Mouse (Mus musculus) liver, adult 2 months (tissue): ENCODE measurements at regions not wholly inside any gene's neighbourhood (a gene's known extent, or its start where the extent isn't known, plus 50 kb on each side); places are given as distances from the start of the nearest gene placed in this dataset.
"Not testable (repeated sequence)": the region's sequence is repeated elsewhere in the genome, so short reads cannot be mapped to it uniquely, and the experiment has no call there.

Experiments used
- DNase-seq: peaks from one replicate; pipeline ENCODE4 v3.0.0-alpha.2; 2011; ENCODE audit warnings: low read depth, low spot score; ENCODE audit errors: extremely low read depth
- H3K27ac ChIP-seq: fragments of 200-500 bp; replicated peaks from 2 replicates; pipeline ENCODE4 v1.5.1; 2012; ENCODE audit warnings: low read depth, mild to moderate bottlenecking, control low read depth, inconsistent platforms, low read length; ENCODE audit not compliant: insufficient read depth
- H3K27me3 ChIP-seq: fragments of 200-500 bp; 2 replicates; pipeline ENCODE4 v1.6.1; 2012; ENCODE audit warnings: mild to moderate bottlenecking, moderate library complexity, low read length, inconsistent platforms; ENCODE audit not compliant: control insufficient read depth, insufficient read depth
- H3K36me3 ChIP-seq: fragments of 200-500 bp; 2 replicates; pipeline ENCODE4 v1.6.1; 2012; ENCODE audit warnings: low read length, inconsistent platforms; ENCODE audit not compliant: control insufficient read depth, insufficient read depth
- H3K4me1 ChIP-seq: fragments of 200-500 bp; 2 replicates; pipeline ENCODE4 v1.6.1; 2011; ENCODE audit warnings: low read length; ENCODE audit not compliant: control insufficient read depth, insufficient read depth
- H3K4me3 ChIP-seq: fragments of 200-500 bp; 2 replicates; pipeline ENCODE4 v1.5.1; 2011; ENCODE audit warnings: low read depth, mild to moderate bottlenecking, control low read depth, low read length, moderate library complexity; ENCODE audit not compliant: insufficient read depth
- H3K79me2 ChIP-seq: fragments of 200-500 bp; 2 replicates; pipeline ENCODE4 v1.6.1; 2012; ENCODE audit warnings: inconsistent platforms, mild to moderate bottlenecking, low read length, moderate library complexity; ENCODE audit not compliant: control insufficient read depth, insufficient read depth
- H3K9ac ChIP-seq: fragments of 200-500 bp; 2 replicates; pipeline ENCODE4 v1.6.1; 2012; ENCODE audit warnings: low read depth, mild to moderate bottlenecking, control low read depth, inconsistent platforms, low read length
- WGBS: fragments of 180-500 bp; shearing (Covaris S2); methylation state at CpG from one replicate; pipeline ENCODE4 v1.1.7; 2018; 5-methylcytosine and 5-hydroxymethylcytosine counted together

- not testable (repeated sequence) for H3K4me1 ChIP-seq, H3K27ac ChIP-seq, H3K4me3 ChIP-seq, H3K9ac ChIP-seq, H3K79me2 ChIP-seq, H3K36me3 ChIP-seq, H3K27me3 ChIP-seq
- peak; percentile 46 for DNase-seq
- WGBS, result 72% methylated on average over 7 of the region's 7 CpGs
These were observed 301.2 kb downstream of the Gm3376 start for GRCm38 (mm10) chrY:4072666-4073065.

- DNase-seq, result peak; percentile 20
- 66% methylated on average over 3 of the region's 3 CpGs for WGBS
- not testable (repeated sequence) for H3K36me3 ChIP-seq
These were observed 302.1 kb downstream of the Gm3376 start for GRCm38 (mm10) chrY:4073566-4073965.

More at GRCm38 (mm10) chrY:4073566-4073965, 302.1 kb downstream of the Gm3376 start:
- not testable (repeated sequence) for H3K27ac ChIP-seq, H3K9ac ChIP-seq, H3K79me2 ChIP-seq, H3K4me3 ChIP-seq, H3K27me3 ChIP-seq, H3K4me1 ChIP-seq
